In genomic region chr9:113528586-113528985, GRCm38 (mm10) we compare ENCODE assay signal across 9 mouse cellular contexts.
DNase-seq lines count a peak whose midpoint lies in the region; ATAC-seq lines count a peak whose summit lies in the region.
"Had no signal": no experiment of that assay in that cellular context is flagged by ENCODE, and none has a peak within 500 bp of the region (broad histone marks: within the 10 kb centered on the region; RNA-seq: fewer than 3 reads in every experiment).

No protein-coding gene starts in this region.

- H3K9ac ChIP-seq in kidney, embryonic 14.5 days (ENCODE audit: low read depth, low read length) = no peak overlapping the region
- no peak overlapping the region for H3K9ac ChIP-seq in forebrain, embryonic 16.5 days (replicated peaks; ENCODE audit: low read depth, low read length)
- H3K9ac ChIP-seq: embryonic facial prominence, embryonic 13.5 days had no signal

- no peak overlapping the region for H3K27ac ChIP-seq in kidney, embryonic 14.5 days (ENCODE audit: low read depth, low read length)
- no peak overlapping the region for H3K27ac ChIP-seq in forebrain, embryonic 16.5 days (ENCODE audit: low read length)
- H3K27ac ChIP-seq: embryonic facial prominence, embryonic 13.5 days had no signal

- no peaks in the 10 kb centered on the region for H3K27me3 ChIP-seq in kidney, embryonic 14.5 days (ENCODE audit: control insufficient read depth, insufficient read depth, low read length)
- H3K27me3 ChIP-seq in forebrain, embryonic 16.5 days (replicated peaks; ENCODE audit: control insufficient read depth, insufficient read depth, low read length) = no peaks in the 10 kb centered on the region
- H3K27me3 ChIP-seq: embryonic facial prominence, embryonic 13.5 days had no signal

- no peaks in the 10 kb centered on the region for H3K4me1 ChIP-seq in kidney, embryonic 14.5 days (ENCODE audit: control insufficient read depth, insufficient read depth, low read length)
- no peaks in the 10 kb centered on the region for H3K4me1 ChIP-seq in forebrain, embryonic 16.5 days (replicated peaks; ENCODE audit: control insufficient read depth, insufficient read depth, low read length)
- H3K4me1 ChIP-seq: embryonic facial prominence, embryonic 13.5 days had no signal

- DNase-seq in kidney, adult 18-20 months = peak; percentile 52
- peak; percentile 20 to 42 for DNase-seq in urinary bladder, postnatal 36 days (ENCODE audit: low spot score in 2 of 2)
- DNase-seq in urinary bladder, adult 2 months (ENCODE audit: low spot score) = no peak
- DNase-seq in cerebellum, adult 9-10 months = peak; percentile 38
- peak; percentile 40 for DNase-seq in induced T-regulatory cell, adult 2 months (ENCODE audit: low read depth)
- peak; percentile 72 for DNase-seq in testis, postnatal 10 days (ENCODE audit: low spot score)

- no peak overlapping the region for H3K4me3 ChIP-seq in kidney, embryonic 14.5 days (ENCODE audit: low read length)
- no peak overlapping the region for H3K4me3 ChIP-seq in forebrain, embryonic 16.5 days (replicated peaks; ENCODE audit: low read length)
- H3K4me3 ChIP-seq: embryonic facial prominence, embryonic 13.5 days had no signal

- no peaks in the 10 kb centered on the region for H3K36me3 ChIP-seq in kidney, embryonic 14.5 days (ENCODE audit: control insufficient read depth, insufficient read depth, low read length)
- H3K36me3 ChIP-seq in forebrain, embryonic 16.5 days (ENCODE audit: control insufficient read depth, insufficient read depth) = no peaks in the 10 kb centered on the region
- H3K36me3 ChIP-seq: embryonic facial prominence, embryonic 13.5 days had no signal

- ATAC-seq in kidney, embryonic 14.5 days (ENCODE audit: low FRiP score, low TSS enrichment) = no peak
- ATAC-seq in forebrain, embryonic 16.5 days = no peak

- H3K4me2 ChIP-seq in kidney, embryonic 14.5 days (replicated peaks; ENCODE audit: low read depth, low read length) = no peak overlapping the region
- no peak overlapping the region for H3K4me2 ChIP-seq in forebrain, embryonic 16.5 days (ENCODE audit: low read length)
- H3K4me2 ChIP-seq: embryonic facial prominence, embryonic 13.5 days had no signal

- H3K9me3 ChIP-seq in kidney, embryonic 14.5 days (ENCODE audit: control insufficient read depth, low read length) = no peaks in the 10 kb centered on the region
- H3K9me3 ChIP-seq in forebrain, embryonic 16.5 days (ENCODE audit: control insufficient read depth, low read length) = no peaks in the 10 kb centered on the region
- H3K9me3 ChIP-seq: embryonic facial prominence, embryonic 13.5 days had no signal

- WGBS in kidney, embryonic 14.5 days = 74% methylated on average over 2 of the region's 2 CpGs
- WGBS in forebrain, embryonic 16.5 days = 89% methylated on average over 2 of the region's 2 CpGs
